8 mouse cellular contexts compared by ENCODE assay signal in genomic region chr7:30090970-30091585, GRCm38 (mm10). TPM values are rescaled to one million over a fixed set of nuclear protein-coding genes. Genes with fewer than 3 reads are reported as not detected.
DNase-seq lines count a peak whose midpoint lies in the region; ATAC-seq and TF ChIP-seq lines count a peak whose summit lies in the region.

No protein-coding gene starts in this region.

- peak overlapping the region; percentile 69 for H3K4me2 ChIP-seq in limb, embryonic 13.5 days (replicated peaks)
- peak overlapping the region; percentile 63 for H3K4me2 ChIP-seq in neural tube, embryonic 14.5 days (ENCODE audit: low read depth, low read length)

- intact Hi-C loops in heart, postnatal 25 days (cut with DNase I): no loop called here

- peak overlapping the region; percentile 82 for H3K4me3 ChIP-seq in heart, embryonic 10.5 days
- H3K4me3 ChIP-seq in G1E (ENCODE audit: low read depth, low read length): peak overlapping the region; percentile 84
- H3K4me3 ChIP-seq in limb, embryonic 13.5 days: peak overlapping the region; percentile 67
- peak overlapping the region; percentile 45 for H3K4me3 ChIP-seq in neural tube, embryonic 14.5 days (ENCODE audit: low read depth, low read length)

- H3K9me3 ChIP-seq in heart, embryonic 10.5 days: no peaks in the 10 kb centered on the region
- no peaks in the 10 kb centered on the region for H3K9me3 ChIP-seq in G1E (replicated peaks)
- no peaks in the 10 kb centered on the region for H3K9me3 ChIP-seq in limb, embryonic 13.5 days
- H3K9me3 ChIP-seq in neural tube, embryonic 14.5 days (ENCODE audit: control insufficient read depth, low read length): no peaks in the 10 kb centered on the region

- peaks cover 11% of the 10 kb centered on the region for H3K36me3 ChIP-seq in heart, embryonic 10.5 days
- peaks cover 15% of the 10 kb centered on the region for H3K36me3 ChIP-seq in G1E (replicated peaks)
- H3K36me3 ChIP-seq in limb, embryonic 13.5 days: peaks cover 12% of the 10 kb centered on the region
- peaks cover 4% of the 10 kb centered on the region; the same call in 1 of the 2 replicates for H3K36me3 ChIP-seq in neural tube, embryonic 14.5 days (ENCODE audit: control insufficient read depth, insufficient read depth, low read length)

- TF ChIP-seq CTCF in G1E (IDR thresholded peaks at IDR 0.05; ENCODE audit: low read depth, low read length): no peak

- no peak for ATAC-seq in G1E (ENCODE audit: extremely low read depth, insufficient number of reproducible peaks, low FRiP score, poor library complexity, severe bottlenecking)
- ATAC-seq in limb, embryonic 13.5 days (ENCODE audit: low FRiP score, low read depth): no peak; the same call in 1 of the 2 replicates
- peak; percentile 3; the same call in 1 of the 2 replicates for ATAC-seq in neural tube, embryonic 14.5 days (ENCODE audit: low read depth)

- H3K27me3 ChIP-seq in heart, embryonic 10.5 days (ENCODE audit: insufficient read depth, poor library complexity, severe bottlenecking): no peaks in the 10 kb centered on the region
- no peaks in the 10 kb centered on the region for H3K27me3 ChIP-seq in G1E (ENCODE audit: insufficient read depth, low read length)
- H3K27me3 ChIP-seq in limb, embryonic 13.5 days: no peaks in the 10 kb centered on the region
- no peaks in the 10 kb centered on the region for H3K27me3 ChIP-seq in neural tube, embryonic 14.5 days (ENCODE audit: control insufficient read depth, insufficient read depth, low read length)

- 9% methylated on average over 9 of the region's 9 CpGs for WGBS in heart, embryonic 10.5 days
- 8% methylated on average over 9 of the region's 9 CpGs for WGBS in limb, embryonic 13.5 days
- WGBS in neural tube, embryonic 14.5 days: 12% methylated on average over 9 of the region's 9 CpGs

- peaks cover 24% of the 10 kb centered on the region for H3K4me1 ChIP-seq in heart, embryonic 10.5 days
- H3K4me1 ChIP-seq in G1E (ENCODE audit: insufficient read depth, low read depth, low read length): peaks cover 52% of the 10 kb centered on the region
- H3K4me1 ChIP-seq in limb, embryonic 13.5 days: peaks cover 28% of the 10 kb centered on the region
- H3K4me1 ChIP-seq in neural tube, embryonic 14.5 days (ENCODE audit: control insufficient read depth, insufficient read depth, low read length): peaks cover 15% of the 10 kb centered on the region

- peak overlapping the region; percentile 43; the same call in 1 of the 2 replicates for H3K9ac ChIP-seq in limb, embryonic 13.5 days
- peak overlapping the region; percentile 58; the same call in 1 of the 2 replicates for H3K9ac ChIP-seq in neural tube, embryonic 14.5 days (replicated peaks; ENCODE audit: low read depth, low read length)

- no peak for DNase-seq in heart, embryonic 10.5 days (ENCODE audit: low spot score)
- DNase-seq in heart, postnatal 25 days (ENCODE audit: low spot score): no peak
- no peak for DNase-seq in G1E (ENCODE audit: low spot score)
- DNase-seq in fibroblast of lung, adult 2 months (ENCODE audit: low read depth): peak; percentile 41
- DNase-seq in thymus, postnatal 4 days: no peak
- DNase-seq in right cerebral cortex, postnatal 14 days: no peak

- H3K27ac ChIP-seq in heart, embryonic 10.5 days: peak overlapping the region; percentile 90
- H3K27ac ChIP-seq in limb, embryonic 13.5 days: peak overlapping the region; percentile 75; the same call in 1 of the 2 replicates
- H3K27ac ChIP-seq in neural tube, embryonic 14.5 days (ENCODE audit: low read depth, low read length): peak overlapping the region; percentile 78; the same call in 1 of the 2 replicates

RNA-seq across cellular contexts. Expression of gene Zfp566, which starts 0.8 kb away (rescaled TPM):
- polyA plus RNA-seq in heart, embryonic 10.5 days (2016; fragmentation: Nextera tagmentation; extraction: Ambion mirVana): 7.0 and 10.7 TPM in 2 replicates
- total RNA-seq in heart, postnatal 25 days (2021): 1 to 10 TPM; 2.2 TPM
- total RNA-seq in G1E (2014; fragmentation: Nextera tagmentation): 5.6 and 7.5 TPM in 2 replicates
- total RNA-seq in G1E (2017): 2.0 and 2.8 TPM in 2 replicates
- 1.8 TPM in 2 replicates for polyA plus RNA-seq in G1E (2012)
- 18.8 and 20.6 TPM in 2 replicates for polyA plus RNA-seq in limb, embryonic 13.5 days (2015; fragmentation: Nextera tagmentation; extraction: Ambion mirVana)
- 13.8 and 17.1 TPM in 2 replicates for polyA plus RNA-seq in neural tube, embryonic 14.5 days (2014; fragmentation: Nextera tagmentation; extraction: Ambion mirVana)

RNA-seq across cellular contexts. Expression of gene Gm26920, which starts 0.9 kb away (rescaled TPM):
- polyA plus RNA-seq in heart, embryonic 10.5 days (2016; fragmentation: Nextera tagmentation; extraction: Ambion mirVana): 0.34 and 1.0 TPM in 2 replicates
- total RNA-seq in heart, postnatal 25 days (2021): not detected
- total RNA-seq in G1E (2014; fragmentation: Nextera tagmentation) (0.90 TPM in 1 of 2 replicates, not detected in the other), G1E (2017) (not detected in 2 replicates)
- not detected in 2 replicates for polyA plus RNA-seq in G1E (2012)
- polyA plus RNA-seq in limb, embryonic 13.5 days (2015; fragmentation: Nextera tagmentation; extraction: Ambion mirVana): 2.3 and 3.3 TPM in 2 replicates
- polyA plus RNA-seq in neural tube, embryonic 14.5 days (2014; fragmentation: Nextera tagmentation; extraction: Ambion mirVana): 2.1 and 4.3 TPM in 2 replicates

RNA-seq across cellular contexts. Expression of gene Zfp260, which starts 3.5 kb away (rescaled TPM):
- polyA plus RNA-seq in heart, embryonic 10.5 days (2016; fragmentation: Nextera tagmentation; extraction: Ambion mirVana): 79.8 and 91.7 TPM in 2 replicates
- total RNA-seq in heart, postnatal 25 days (2021): 10 to 100 TPM; 30.7 to 37.3 TPM
- total RNA-seq in G1E (2014; fragmentation: Nextera tagmentation) (29.5 and 36.0 TPM in 2 replicates), G1E (2017) (22.9 and 24.6 TPM in 2 replicates)
- 0.15 and 0.30 TPM in 2 replicates for polyA plus RNA-seq in G1E (2012)
- polyA plus RNA-seq in limb, embryonic 13.5 days (2015; fragmentation: Nextera tagmentation; extraction: Ambion mirVana): 147 and 154 TPM in 2 replicates
- polyA plus RNA-seq in neural tube, embryonic 14.5 days (2014; fragmentation: Nextera tagmentation; extraction: Ambion mirVana): 87.8 and 102 TPM in 2 replicates

RNA-seq across cellular contexts. Expression of gene Zfp82, which starts 18.4 kb away (rescaled TPM):
- 4.5 and 5.2 TPM in 2 replicates for polyA plus RNA-seq in heart, embryonic 10.5 days (2016; fragmentation: Nextera tagmentation; extraction: Ambion mirVana)
- 1 to 10 TPM; 1.9 to 2.0 TPM for total RNA-seq in heart, postnatal 25 days (2021)
- total RNA-seq in G1E (2014; fragmentation: Nextera tagmentation): 2.7 and 5.9 TPM in 2 replicates
- 3.5 and 4.2 TPM in 2 replicates for total RNA-seq in G1E (2017)
- polyA plus RNA-seq in G1E (2012): 0.17 and 0.25 TPM in 2 replicates
- polyA plus RNA-seq in limb, embryonic 13.5 days (2015; fragmentation: Nextera tagmentation; extraction: Ambion mirVana): 8.8 and 9.7 TPM in 2 replicates
- 10.2 and 11.0 TPM in 2 replicates for polyA plus RNA-seq in neural tube, embryonic 14.5 days (2014; fragmentation: Nextera tagmentation; extraction: Ambion mirVana)

RNA-seq across cellular contexts. Expression of gene Zfp382, which starts 30.7 kb away (rescaled TPM):
- 9.5 and 10.8 TPM in 2 replicates for polyA plus RNA-seq in heart, embryonic 10.5 days (2016; fragmentation: Nextera tagmentation; extraction: Ambion mirVana)
- total RNA-seq in heart, postnatal 25 days (2021): 1 to 10 TPM; 2.7 to 2.9 TPM
- total RNA-seq in G1E (2014; fragmentation: Nextera tagmentation) (5.8 and 8.7 TPM in 2 replicates), G1E (2017) (6.7 and 6.8 TPM in 2 replicates)
- polyA plus RNA-seq in G1E (2012): 2.4 and 2.6 TPM in 2 replicates
- 13.8 and 14.6 TPM in 2 replicates for polyA plus RNA-seq in limb, embryonic 13.5 days (2015; fragmentation: Nextera tagmentation; extraction: Ambion mirVana)
- polyA plus RNA-seq in neural tube, embryonic 14.5 days (2014; fragmentation: Nextera tagmentation; extraction: Ambion mirVana): 13.5 and 14.4 TPM in 2 replicates

Comparison
In these comparisons a context has a peak if more than half of its experiments do, and no peak if none do; other contexts are left out.
1. RNA of gene Zfp260, which starts 3.5 kb away (polyA plus RNA-seq): 147 to 154 TPM in limb, embryonic 13.5 days, 79.8 to 91.7 TPM in heart, embryonic 10.5 days and 87.8 to 102 TPM in neural tube, embryonic 14.5 days; 0.15 to 0.30 TPM in G1E; every median in the first group is over 10 times any median in the second.
2. Peak in every context shown above with its lines, with median percentiles within 50 percentile points of each other: H3K27ac ChIP-seq and H3K4me3 ChIP-seq.